Mouse (Mus musculus) adrenal gland, adult 8-10 months (tissue): ENCODE data around the gene Socs5. TPM values are rescaled to one million over a fixed set of nuclear protein-coding genes. Genes with fewer than 3 reads are reported as not detected.

Experiments
- DNase-seq: peaks from one replicate; pipeline ENCODE4 v3.0.0; 2022
- total RNA-seq, 4 experiments: library from RNA; stranded (reverse); gene quantifications; 2 replicates each; pipeline ENCODE4 v1.2.4; 2022

The Socs5 gene
- total RNA-seq, 4 experiments from 2014 or later, result 72.2 to 108 (median 96.0) TPM

GRCm38 (mm10) chr17:87108507-87109292, 1.2 kb downstream of the Socs5 start:
- DNase-seq, result no peak

GRCm38 (mm10) chr17:87109504-87109903, 2.0 kb downstream of the Socs5 start:
- DNase-seq, result no peak

GRCm38 (mm10) chr17:87112852-87113592, 5.5 kb downstream of the Socs5 start:
- DNase-seq, result no peak

GRCm38 (mm10) chr17:87115615-87116014, 8.1 kb downstream of the Socs5 start:
- DNase-seq, result no peak

GRCm38 (mm10) chr17:87118966-87119526, 11.6 kb downstream of the Socs5 start:
- DNase-seq, result no peak

- no peak for DNase-seq
Observed at GRCm38 (mm10) chr17:87125344-87125743, 17.9 kb downstream of the Socs5 start.

GRCm38 (mm10) chr17:87132258-87132657, 24.8 kb downstream of the Socs5 start:
- no peak for DNase-seq

- no peak for DNase-seq
Observed at GRCm38 (mm10) chr17:87133823-87134222, 26.3 kb downstream of the Socs5 start.

GRCm38 (mm10) chr17:87134631-87135030, 27.2 kb downstream of the Socs5 start:
- no peak for DNase-seq

- no peak for DNase-seq
Observed at GRCm38 (mm10) chr17:87135741-87136140, 28.3 kb downstream of the Socs5 start.

- no peak for DNase-seq
Observed at GRCm38 (mm10) chr17:87141188-87141935, 33.9 kb downstream of the Socs5 start.

- peak; percentile 40 for DNase-seq
Observed at GRCm38 (mm10) chr17:87142271-87142670, 34.8 kb downstream of the Socs5 start.

GRCm38 (mm10) chr17:87143186-87143585, 35.7 kb downstream of the Socs5 start:
- no peak for DNase-seq

- no peak for DNase-seq
Observed at GRCm38 (mm10) chr17:87146415-87147021, 39.0 kb downstream of the Socs5 start.

- no peak for DNase-seq
Observed at GRCm38 (mm10) chr17:87149762-87150161, 42.3 kb downstream of the Socs5 start.

GRCm38 (mm10) chr17:87152984-87153383, 45.5 kb downstream of the Socs5 start:
- no peak for DNase-seq

- DNase-seq, result no peak
Observed at GRCm38 (mm10) chr17:87155664-87156063, 48.2 kb downstream of the Socs5 start.

GRCm38 (mm10) chr17:87157739-87158138, 50.3 kb downstream of the Socs5 start:
- DNase-seq, result peak; percentile 30

GRCm38 (mm10) chr17:87158597-87158996, 51.1 kb downstream of the Socs5 start:
- no peak for DNase-seq

- no peak for DNase-seq
Observed at GRCm38 (mm10) chr17:87160270-87160669, 52.8 kb downstream of the Socs5 start.

- no peak for DNase-seq
Observed at GRCm38 (mm10) chr17:87164312-87164922, 56.9 kb downstream of the Socs5 start.

- DNase-seq, result no peak
Observed at GRCm38 (mm10) chr17:87167407-87167806, 59.9 kb downstream of the Socs5 start.
